Mouse (Mus musculus) cerebellum, adult 2 months (tissue): ENCODE measurements at regions not wholly inside any gene's neighbourhood (a gene's known extent, or its start where the extent isn't known, plus 50 kb on each side); places are given as distances from the start of the nearest gene placed in this dataset.
A peak's percentile ranks its signal among the peaks of the same experiment; 100 is the strongest.

ENCODE experiments used
- DNase-seq, 2 experiments: peaks; one replicate each; pipeline ENCODE4 v3.0.0; 2021
- H3K27ac ChIP-seq: fragments of 200-500 bp; 2 replicates; pipeline ENCODE4 v1.5.1; 2012; ENCODE audit warnings: low read length, control low read depth, inconsistent platforms; ENCODE audit not compliant: insufficient read depth
- H3K27me3 ChIP-seq: fragments of 200-500 bp; 2 replicates; pipeline ENCODE4 v1.6.1; 2012; ENCODE audit warnings: inconsistent platforms, mild to moderate bottlenecking, low read length, moderate library complexity; ENCODE audit not compliant: control insufficient read depth, insufficient read depth
- H3K4me1 ChIP-seq: fragments of 200-500 bp; 2 replicates; pipeline ENCODE4 v1.6.1; 2011; ENCODE audit warnings: low read length; ENCODE audit not compliant: control insufficient read depth, insufficient read depth
- H3K4me3 ChIP-seq: fragments of 200-500 bp; replicated peaks from 2 replicates; pipeline ENCODE3; 2011; ENCODE audit warnings: mild to moderate bottlenecking, low read depth, low read length, control low read depth; ENCODE audit not compliant: insufficient read depth
- CTCF ChIP-seq: fragments of 200-500 bp; IDR thresholded peaks from 2 replicates; pipeline ENCODE4 v1.5.1; 2011; ENCODE audit warnings: low read depth, mild to moderate bottlenecking, control low read depth, low read length, moderate library complexity, borderline replicate concordance; ENCODE audit not compliant: insufficient read depth
- POLR2A ChIP-seq: fragments of 200-500 bp; IDR thresholded peaks from 2 replicates; pipeline ENCODE4 v1.6.1; 2011; ENCODE audit warnings: low read length, control low read depth, borderline replicate concordance; ENCODE audit not compliant: insufficient read depth
- WGBS: fragments of 180-500 bp; shearing (Covaris S2); methylation state at CpG from one replicate; pipeline ENCODE4 v1.1.7; 2018; 5-methylcytosine and 5-hydroxymethylcytosine counted together

DNA sequence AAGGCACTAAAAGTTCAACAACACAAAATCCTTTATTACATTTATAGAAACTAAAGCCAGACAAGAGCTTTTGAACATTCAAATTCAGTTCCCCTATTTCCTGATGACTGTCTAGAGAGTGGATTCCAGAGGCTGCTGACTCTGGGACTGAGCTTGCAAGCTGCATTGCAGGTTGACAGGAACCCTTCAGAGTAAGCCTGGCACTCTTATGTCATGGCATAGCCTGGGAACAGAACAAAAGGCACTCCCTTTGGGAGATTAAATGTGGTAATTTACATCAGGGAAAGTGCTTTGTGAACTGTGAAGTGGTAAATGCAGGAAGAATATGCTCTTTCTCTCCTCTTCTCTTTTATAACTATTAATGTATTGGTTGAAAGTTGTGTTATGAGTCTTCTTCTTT lies 847.3 kb downstream of the Bcl11a start:
- H3K4me3 ChIP-seq: no peak overlapping the region

DNA sequence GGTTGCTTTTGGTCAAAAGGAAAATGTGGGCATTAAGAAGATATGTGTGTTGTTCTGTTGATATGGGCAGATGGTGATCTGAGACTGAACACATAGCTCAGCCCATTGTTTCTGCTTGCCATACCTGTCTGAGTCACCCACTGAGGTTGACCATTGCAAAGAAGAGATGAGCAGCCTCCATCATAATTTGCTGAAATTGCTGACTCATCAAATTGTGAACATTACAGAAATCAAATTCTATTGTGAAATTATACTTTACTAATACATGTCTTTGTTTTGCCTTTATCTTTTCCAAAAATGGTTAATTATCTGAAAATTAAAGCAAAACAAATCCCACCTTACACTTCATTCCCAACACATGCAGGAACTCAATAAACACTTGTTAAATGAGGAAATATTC lies 865.8 kb downstream of the Bcl11a start:
- Histone ChIP-seq H3K4me3 (no peak overlapping the region), H3K27me3 (no peaks in the 10 kb centered on the region), H3K4me1 (no peaks in the 10 kb centered on the region), H3K27ac (no peak overlapping the region)
- no peak for TF ChIP-seq CTCF
- TF ChIP-seq POLR2A: no peak
- DNase-seq: no peak

More for the DNA sequence above, 847.3 kb downstream of the Bcl11a start:
- no peaks in the 10 kb centered on the region for H3K4me1 ChIP-seq
- no peaks in the 10 kb centered on the region for H3K27me3 ChIP-seq
- H3K27ac ChIP-seq: no peak overlapping the region
- DNase-seq: no peak
- TF ChIP-seq POLR2A: no peak

DNA sequence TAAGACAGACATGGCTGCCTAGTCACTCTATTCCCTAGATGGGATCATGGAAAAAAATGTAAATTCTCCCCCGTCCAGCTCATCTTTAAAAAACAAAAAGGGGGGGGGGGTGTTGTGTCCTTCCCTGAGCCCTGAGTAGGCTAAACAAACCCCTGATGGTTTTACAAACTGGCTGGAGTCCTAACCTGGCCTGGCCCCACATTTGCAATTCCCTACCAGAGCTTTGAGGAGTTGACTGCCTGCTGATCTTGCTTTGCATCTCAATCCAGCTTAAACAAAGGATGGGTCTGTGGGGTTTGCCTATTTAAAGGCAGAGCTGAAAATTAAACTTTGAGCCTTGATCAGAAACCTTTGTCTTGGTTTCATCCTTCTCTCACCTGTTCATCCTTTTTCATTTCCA lies 873.3 kb downstream of the Bcl11a start:
- Histone ChIP-seq H3K27ac (no peak overlapping the region), H3K27me3 (no peaks in the 10 kb centered on the region), H3K4me1 (no peaks in the 10 kb centered on the region), H3K4me3 (no peak overlapping the region)
- 90% methylated on average over 1 of the region's 1 CpGs for WGBS
- no peak for DNase-seq
- TF ChIP-seq POLR2A: no peak
- TF ChIP-seq CTCF: no peak

DNA sequence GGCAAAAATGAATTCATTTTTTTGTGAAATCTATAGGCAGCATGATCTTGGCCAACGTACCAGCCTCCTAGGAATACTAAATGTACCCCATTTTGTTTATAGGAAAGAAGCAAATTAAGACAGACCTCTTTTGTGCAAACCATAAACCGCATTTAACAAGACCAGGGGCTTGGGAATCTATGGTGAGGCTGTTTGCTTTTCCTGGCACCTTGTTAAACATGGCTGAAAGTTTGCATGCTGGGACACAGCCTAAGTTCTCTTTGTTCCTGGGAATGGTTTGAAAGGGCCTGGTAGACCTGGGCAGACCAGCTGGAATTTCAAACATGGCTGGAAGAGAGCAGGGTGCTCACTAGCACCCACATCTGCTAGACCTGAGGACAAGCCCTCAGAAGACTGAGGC lies 894.5 kb downstream of the Bcl11a start:
- DNase-seq: no peak
- Histone ChIP-seq H3K4me3 (no peak overlapping the region), H3K27me3 (no peaks in the 10 kb centered on the region; the same call in 1 of the 2 replicates), H3K27ac (no peak overlapping the region), H3K4me1 (no peaks in the 10 kb centered on the region)
- TF ChIP-seq POLR2A (no peak), CTCF (no peak)
- WGBS: 93% methylated on average over 2 of the region's 2 CpGs

DNA sequence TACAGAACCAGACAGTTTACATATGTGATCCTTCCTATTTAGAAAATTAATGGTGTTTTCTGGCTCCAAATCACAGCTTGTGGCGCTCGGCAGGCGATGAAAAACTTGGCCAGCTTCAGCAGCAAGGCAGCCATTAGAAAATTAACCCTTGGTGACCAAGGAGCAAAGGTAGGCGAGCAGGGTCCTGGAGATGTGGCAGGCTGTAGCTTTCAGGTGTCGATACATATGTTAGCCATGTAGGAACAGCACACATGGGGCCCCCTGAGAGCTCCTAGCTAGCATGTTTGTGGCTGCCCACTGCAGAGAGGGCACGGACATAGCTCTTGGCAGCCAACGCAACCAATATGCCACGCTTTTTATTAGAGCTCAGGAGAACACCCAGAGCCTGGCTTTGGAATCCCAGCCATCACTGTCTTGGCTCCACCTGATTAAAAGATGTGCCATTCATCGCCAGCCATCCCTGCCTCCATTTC lies 902.4 kb downstream of the Bcl11a start:
- H3K4me1 ChIP-seq: peaks cover 6% of the 10 kb centered on the region; the same call in 1 of the 2 replicates
- H3K4me3 ChIP-seq: peak overlapping the region; percentile 21
- H3K27me3 ChIP-seq: peaks cover 2% of the 10 kb centered on the region; the same call in 1 of the 2 replicates
- TF ChIP-seq POLR2A: no peak
- TF ChIP-seq CTCF: no peak
- WGBS: 2% methylated on average over 9 of the region's 9 CpGs
- peak; percentile 89 to 95 for DNase-seq
- H3K27ac ChIP-seq: no peak overlapping the region

DNA sequence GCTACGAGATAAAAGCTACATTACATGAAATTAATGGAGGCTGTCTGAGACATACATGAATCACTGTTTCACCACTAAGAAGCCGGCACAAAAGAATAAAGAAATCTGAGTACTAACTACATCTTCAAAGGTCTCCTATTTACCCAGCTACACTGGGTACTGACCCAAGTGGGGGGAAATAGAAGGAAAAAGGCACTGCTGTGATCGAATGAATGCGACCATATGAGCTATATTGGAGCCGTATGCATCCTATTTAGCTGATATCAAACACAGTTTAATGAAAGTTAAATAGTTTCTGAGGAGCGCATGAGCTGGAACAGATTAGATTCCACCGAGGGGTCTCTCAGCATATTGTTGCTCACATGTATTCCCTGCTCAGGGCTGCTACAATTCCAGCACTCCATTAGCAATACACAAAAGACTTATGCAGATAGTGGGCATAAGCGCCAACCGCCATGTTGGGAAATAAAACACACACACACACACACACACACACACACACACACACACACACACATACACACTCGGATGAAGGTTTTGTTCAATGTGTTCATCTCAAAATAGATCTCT lies 905.3 kb downstream of the Bcl11a start:
- Histone ChIP-seq H3K27ac (no peak overlapping the region), H3K4me1 (peaks cover 6% of the 10 kb centered on the region; the same call in 1 of the 2 replicates), H3K4me3 (no peak overlapping the region), H3K27me3 (no peaks in the 10 kb centered on the region)
- DNase-seq: no peak
- WGBS: 92% methylated on average over 10 of the region's 10 CpGs
- no peak for TF ChIP-seq POLR2A
- no peak for TF ChIP-seq CTCF

DNA sequence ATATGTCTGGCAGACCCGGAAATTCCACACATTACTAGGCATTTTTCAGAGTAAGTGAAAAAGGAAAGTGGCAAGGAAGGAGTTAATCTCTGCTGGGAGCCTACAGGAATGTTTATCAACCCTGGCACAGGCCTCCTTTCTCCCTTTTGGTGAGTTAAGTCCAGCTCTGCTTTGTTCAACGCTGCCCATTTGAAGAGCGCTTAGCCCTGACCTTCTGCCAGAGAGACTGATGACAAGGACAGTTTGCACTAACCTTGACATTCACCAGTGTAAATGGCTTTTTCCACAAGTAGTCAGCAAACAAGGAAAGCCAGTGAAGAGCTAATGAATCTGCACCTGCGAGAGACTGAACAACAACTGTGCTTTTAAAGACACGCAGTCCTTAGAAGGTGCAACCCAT lies 927.6 kb downstream of the Bcl11a start:
- Histone ChIP-seq H3K27me3 (no peaks in the 10 kb centered on the region), H3K4me3 (no peak overlapping the region), H3K4me1 (no peaks in the 10 kb centered on the region), H3K27ac (no peak overlapping the region)
- no peak for DNase-seq
- 63% methylated on average over 5 of the region's 5 CpGs for WGBS
- no peak for TF ChIP-seq POLR2A
- no peak for TF ChIP-seq CTCF

DNA sequence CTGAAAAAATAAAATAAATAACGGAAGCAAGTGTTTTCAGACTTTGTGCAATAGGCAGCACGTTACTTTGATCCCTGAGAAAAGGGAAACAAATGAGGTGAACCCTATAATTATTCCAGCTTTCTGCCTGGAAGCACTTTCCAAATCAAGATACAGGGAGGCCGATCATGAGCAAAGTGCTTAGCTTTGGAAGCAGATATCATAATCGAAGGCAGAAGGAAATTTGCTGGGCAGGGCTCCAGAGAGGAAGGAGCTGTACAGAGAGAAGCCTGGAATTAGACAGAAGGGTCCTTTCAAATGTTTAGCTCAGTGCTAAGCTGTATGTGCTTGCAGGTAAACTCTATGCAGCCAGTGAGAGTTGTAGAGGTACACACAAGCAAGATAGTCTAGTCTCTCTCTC lies 948.9 kb downstream of the Bcl11a start:
- H3K27ac ChIP-seq: no peak overlapping the region
- H3K4me3 ChIP-seq: no peak overlapping the region
- no peak for DNase-seq
- H3K4me1 ChIP-seq: no peaks in the 10 kb centered on the region
- TF ChIP-seq POLR2A: no peak
- TF ChIP-seq CTCF: no peak
- H3K27me3 ChIP-seq: no peaks in the 10 kb centered on the region
- WGBS: 61% methylated on average over 4 of the region's 4 CpGs
